Comparison of ENCODE assay signal across 9 mouse cellular contexts in the genomic region with DNA sequence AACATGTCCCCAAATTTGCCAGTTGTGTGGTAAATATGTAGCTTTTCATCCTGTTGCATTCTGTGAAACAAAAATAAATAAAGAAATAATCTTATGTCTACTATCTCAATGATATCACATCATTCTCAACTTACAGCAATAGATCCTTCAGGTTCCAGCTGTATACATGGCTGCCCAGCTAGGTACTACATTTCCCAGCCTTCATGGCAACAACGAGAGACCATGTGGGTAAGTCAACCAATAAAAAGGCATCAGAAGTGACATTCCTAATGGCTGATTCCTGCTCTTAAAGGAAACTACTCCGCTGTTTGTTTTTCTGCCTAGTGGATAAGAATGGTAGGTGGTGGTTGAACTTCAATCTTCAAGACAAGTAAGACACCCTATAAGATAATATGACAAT.
DNase-seq lines count a peak whose midpoint lies in the region; ATAC-seq and TF ChIP-seq lines count a peak whose summit lies in the region.
"Had no signal": no experiment of that assay in that cellular context is flagged by ENCODE, and none has a peak within 500 bp of the region (broad histone marks: within the 10 kb centered on the region; RNA-seq: fewer than 3 reads in every experiment).

No protein-coding gene starts in this region.

- no peak overlapping the region for H3K27ac ChIP-seq in kidney, embryonic 14.5 days (ENCODE audit: low read depth, low read length)
- H3K27ac ChIP-seq in forebrain, postnatal 0 days (ENCODE audit: low read depth, low read length): no peak overlapping the region
- no peak overlapping the region for H3K27ac ChIP-seq in midbrain, postnatal 0 days (ENCODE audit: low read depth, low read length)

- peak; percentile 85; the same call in 1 of the 2 replicates for ATAC-seq in kidney, embryonic 14.5 days (ENCODE audit: low FRiP score, low TSS enrichment)
- peak; percentile 82 for ATAC-seq in forebrain, postnatal 0 days
- ATAC-seq in midbrain, postnatal 0 days (ENCODE audit: low FRiP score): peak; percentile 78; the same call in 1 of the 2 replicates

- no peak for DNase-seq in kidney, adult 18-20 months
- peak; percentile 9 for DNase-seq in NIH3T3 (ENCODE audit: low read depth)
- peak; percentile 38 for DNase-seq in forebrain, postnatal 0 days
- peak; percentile 66 for DNase-seq in midbrain, postnatal 0 days (ENCODE audit: low spot score)
- DNase-seq in layer of hippocampus, postnatal 36 days: no peak
- no peak for DNase-seq in adrenal gland, postnatal 4 days (ENCODE audit: low spot score in 2 of 2)
- DNase-seq: lung, adult 18-20 months had no signal

- H3K27me3 ChIP-seq in kidney, embryonic 14.5 days (ENCODE audit: control insufficient read depth, insufficient read depth, low read length): no peaks in the 10 kb centered on the region; the same call in 1 of the 2 replicates
- H3K27me3 ChIP-seq in forebrain, postnatal 0 days (ENCODE audit: insufficient read depth, low read length): no peaks in the 10 kb centered on the region
- H3K27me3 ChIP-seq in midbrain, postnatal 0 days (ENCODE audit: insufficient read depth, low read length): no peaks in the 10 kb centered on the region
- H3K27me3 ChIP-seq: heart, embryonic 12.5 days had no signal

- no peaks in the 10 kb centered on the region for H3K36me3 ChIP-seq in kidney, embryonic 14.5 days (ENCODE audit: control insufficient read depth, insufficient read depth, low read length)
- no peaks in the 10 kb centered on the region for H3K36me3 ChIP-seq in forebrain, postnatal 0 days (ENCODE audit: insufficient read depth)
- no peaks in the 10 kb centered on the region for H3K36me3 ChIP-seq in midbrain, postnatal 0 days (ENCODE audit: insufficient read depth, low read length)
- H3K36me3 ChIP-seq: heart, embryonic 12.5 days had no signal

- TF ChIP-seq CTCF in forebrain, postnatal 0 days (IDR thresholded peaks at IDR 0.05; ENCODE audit: low read depth): no peak
- TF ChIP-seq CTCF in midbrain, postnatal 0 days (IDR thresholded peaks at IDR 0.05): no peak

- H3K4me3 ChIP-seq in kidney, embryonic 14.5 days (ENCODE audit: low read length): no peak overlapping the region
- H3K4me3 ChIP-seq in forebrain, postnatal 0 days (ENCODE audit: low read depth, low read length): no peak overlapping the region
- H3K4me3 ChIP-seq in midbrain, postnatal 0 days (ENCODE audit: low read depth, low read length): no peak overlapping the region
- H3K4me3 ChIP-seq: heart, embryonic 12.5 days had no signal

- no peak overlapping the region for H3K4me2 ChIP-seq in kidney, embryonic 14.5 days (replicated peaks; ENCODE audit: low read depth, low read length)
- no peak overlapping the region for H3K4me2 ChIP-seq in forebrain, postnatal 0 days (ENCODE audit: low read depth)
- no peak overlapping the region for H3K4me2 ChIP-seq in midbrain, postnatal 0 days (ENCODE audit: low read depth, low read length, poor library complexity, severe bottlenecking)
- H3K4me2 ChIP-seq: heart, embryonic 12.5 days had no signal

- no peaks in the 10 kb centered on the region for H3K4me1 ChIP-seq in kidney, embryonic 14.5 days (ENCODE audit: control insufficient read depth, insufficient read depth, low read length)
- H3K4me1 ChIP-seq in forebrain, postnatal 0 days (ENCODE audit: insufficient read depth): no peaks in the 10 kb centered on the region
- H3K4me1 ChIP-seq in midbrain, postnatal 0 days (ENCODE audit: insufficient read depth, low read length): no peaks in the 10 kb centered on the region
- H3K4me1 ChIP-seq: heart, embryonic 12.5 days had no signal

- no peak overlapping the region for H3K9ac ChIP-seq in kidney, embryonic 14.5 days (ENCODE audit: low read depth, low read length)
- no peak overlapping the region for H3K9ac ChIP-seq in forebrain, postnatal 0 days
- no peak overlapping the region for H3K9ac ChIP-seq in midbrain, postnatal 0 days (replicated peaks; ENCODE audit: low read length, poor library complexity, severe bottlenecking)
- H3K9ac ChIP-seq: heart, embryonic 12.5 days had no signal

- H3K9me3 ChIP-seq in kidney, embryonic 14.5 days (ENCODE audit: control insufficient read depth, low read length): no peaks in the 10 kb centered on the region
- H3K9me3 ChIP-seq in forebrain, postnatal 0 days (ENCODE audit: low read length): no peaks in the 10 kb centered on the region
- no peaks in the 10 kb centered on the region for H3K9me3 ChIP-seq in midbrain, postnatal 0 days (ENCODE audit: low read length)
- H3K9me3 ChIP-seq: heart, embryonic 12.5 days had no signal

- 81% methylated on average over 2 of the region's 2 CpGs for WGBS in kidney, embryonic 14.5 days
- 75% methylated on average over 2 of the region's 2 CpGs for WGBS in forebrain, postnatal 0 days
- 69% methylated on average over 2 of the region's 2 CpGs for WGBS in midbrain, postnatal 0 days

Comparison
In these comparisons a context has a peak if more than half of its experiments do, and no peak if none do; other contexts are left out.
1. DNase-seq: peak in NIH3T3 (single experiment), forebrain, postnatal 0 days (single experiment) and midbrain, postnatal 0 days (single experiment); none in kidney, adult 18-20 months (single experiment), layer of hippocampus, postnatal 36 days (0 of 2) and adrenal gland, postnatal 4 days (0 of 2).
2. Peak in every context shown above with its lines, with median percentiles within 50 percentile points of each other: ATAC-seq.